Mouse (Mus musculus): Measurements from ENCODE around the gene Hectd2. TPM values are rescaled to one million over a fixed set of nuclear protein-coding genes. Genes with fewer than 3 reads are reported as not detected.

Hectd2 gene
- polyA plus RNA-seq, 1 experiment: 0.28 TPM

- WGBS: 82% methylated on average over 4 of the region's 4 CpGs
- Histone ChIP-seq H3K4me3 (ENCODE audit: extremely low read depth, insufficient read depth, insufficient read length) (no peak overlapping the region), H3K27me3 (ENCODE audit: control insufficient read depth, insufficient read depth, low read length) (no peaks in the 10 kb centered on the region), H3K27ac (ENCODE audit: insufficient read depth, low read length) (no peak overlapping the region), H3K36me3 (ENCODE audit: control insufficient read depth, insufficient read depth, low read length) (no peaks in the 10 kb centered on the region), H3K4me1 (ENCODE audit: control insufficient read depth, insufficient read depth, insufficient read length) (no peaks in the 10 kb centered on the region)
- TF ChIP-seq CTCF (IDR thresholded peaks at IDR 0.05; ENCODE audit: extremely low read depth, insufficient read depth, insufficient read length, insufficient replicate concordance) (no peak), POLR2A (IDR thresholded peaks at IDR 0.05; ENCODE audit: low read depth, low read length) (no peak)
- DNase-seq (ENCODE audit: low read depth in 1 of 2, low spot score in 2 of 2): no peak
These were observed 72.4 kb downstream of the Hectd2 start for GRCm38 (mm10) chr19:36626881-36627280.

GRCm38 (mm10) chr19:36629394-36629910, 75.0 kb downstream of the Hectd2 start:
- Histone ChIP-seq H3K36me3 (ENCODE audit: control insufficient read depth, insufficient read depth, low read length) (no peaks in the 10 kb centered on the region), H3K27ac (ENCODE audit: insufficient read depth, low read length) (no peak overlapping the region), H3K4me3 (ENCODE audit: extremely low read depth, insufficient read depth, insufficient read length) (no peak overlapping the region), H3K4me1 (ENCODE audit: control insufficient read depth, insufficient read depth, insufficient read length) (no peaks in the 10 kb centered on the region), H3K27me3 (ENCODE audit: control insufficient read depth, insufficient read depth, low read length) (no peaks in the 10 kb centered on the region)
- TF ChIP-seq POLR2A (IDR thresholded peaks at IDR 0.05; ENCODE audit: low read depth, low read length): no peak
- no peak for TF ChIP-seq CTCF (IDR thresholded peaks at IDR 0.05; ENCODE audit: extremely low read depth, insufficient read depth, insufficient read length, insufficient replicate concordance)
- no peak for DNase-seq (ENCODE audit: low read depth in 1 of 2, low spot score in 2 of 2)
- WGBS: 90% methylated on average over 9 of the region's 9 CpGs

GRCm38 (mm10) chr19:36630361-36630760, 75.9 kb downstream of the Hectd2 start:
- Histone ChIP-seq H3K36me3 (ENCODE audit: control insufficient read depth, insufficient read depth, low read length) (no peaks in the 10 kb centered on the region), H3K4me3 (ENCODE audit: extremely low read depth, insufficient read depth, insufficient read length) (no peak overlapping the region), H3K27me3 (ENCODE audit: control insufficient read depth, insufficient read depth, low read length) (no peaks in the 10 kb centered on the region), H3K27ac (ENCODE audit: insufficient read depth, low read length) (no peak overlapping the region), H3K4me1 (ENCODE audit: control insufficient read depth, insufficient read depth, insufficient read length) (no peaks in the 10 kb centered on the region)
- TF ChIP-seq CTCF (IDR thresholded peaks at IDR 0.05; ENCODE audit: extremely low read depth, insufficient read depth, insufficient read length, insufficient replicate concordance): no peak
- no peak for TF ChIP-seq POLR2A (IDR thresholded peaks at IDR 0.05; ENCODE audit: low read depth, low read length)
- no peak for DNase-seq (ENCODE audit: low read depth in 1 of 2, low spot score in 2 of 2)
- WGBS: 86% methylated on average over 5 of the region's 5 CpGs

GRCm38 (mm10) chr19:36634771-36635170, 80.3 kb downstream of the Hectd2 start:
- DNase-seq (ENCODE audit: low read depth in 1 of 2, low spot score in 2 of 2): no peak
- 83% methylated on average over 7 of the region's 7 CpGs for WGBS
- Histone ChIP-seq H3K4me3 (ENCODE audit: extremely low read depth, insufficient read depth, insufficient read length) (no peak overlapping the region), H3K27me3 (ENCODE audit: control insufficient read depth, insufficient read depth, low read length) (no peaks in the 10 kb centered on the region), H3K27ac (ENCODE audit: insufficient read depth, low read length) (no peak overlapping the region), H3K36me3 (ENCODE audit: control insufficient read depth, insufficient read depth, low read length) (no peaks in the 10 kb centered on the region), H3K4me1 (ENCODE audit: control insufficient read depth, insufficient read depth, insufficient read length) (no peaks in the 10 kb centered on the region)
- TF ChIP-seq POLR2A (IDR thresholded peaks at IDR 0.05; ENCODE audit: low read depth, low read length): no peak
- TF ChIP-seq CTCF (IDR thresholded peaks at IDR 0.05; ENCODE audit: extremely low read depth, insufficient read depth, insufficient read length, insufficient replicate concordance): no peak

GRCm38 (mm10) chr19:36637223-36637622, 82.8 kb downstream of the Hectd2 start:
- no peak for DNase-seq (ENCODE audit: low read depth in 1 of 2, low spot score in 2 of 2)
- WGBS: 85% methylated on average over 3 of the region's 3 CpGs
- TF ChIP-seq CTCF (IDR thresholded peaks at IDR 0.05; ENCODE audit: extremely low read depth, insufficient read depth, insufficient read length, insufficient replicate concordance) (no peak), POLR2A (IDR thresholded peaks at IDR 0.05; ENCODE audit: low read depth, low read length) (no peak)

GRCm38 (mm10) chr19:36637948-36638587, 83.6 kb downstream of the Hectd2 start:
- no peaks in the 10 kb centered on the region for H3K27me3 ChIP-seq (ENCODE audit: control insufficient read depth, insufficient read depth, low read length)
- no peak overlapping the region for H3K4me3 ChIP-seq (ENCODE audit: extremely low read depth, insufficient read depth, insufficient read length)
- H3K27ac ChIP-seq (ENCODE audit: insufficient read depth, low read length): no peak overlapping the region
- 91% methylated on average over 7 of the region's 7 CpGs for WGBS
- DNase-seq (ENCODE audit: low read depth in 1 of 2, low spot score in 2 of 2): no peak
- TF ChIP-seq CTCF (IDR thresholded peaks at IDR 0.05; ENCODE audit: extremely low read depth, insufficient read depth, insufficient read length, insufficient replicate concordance) (no peak), POLR2A (IDR thresholded peaks at IDR 0.05; ENCODE audit: low read depth, low read length) (no peak)
- no peaks in the 10 kb centered on the region for H3K36me3 ChIP-seq (ENCODE audit: control insufficient read depth, insufficient read depth, low read length)
- H3K4me1 ChIP-seq (ENCODE audit: control insufficient read depth, insufficient read depth, insufficient read length): no peaks in the 10 kb centered on the region

More at GRCm38 (mm10) chr19:36637223-36637622, 82.8 kb downstream of the Hectd2 start:
- H3K4me1 ChIP-seq (ENCODE audit: control insufficient read depth, insufficient read depth, insufficient read length): no peaks in the 10 kb centered on the region
- H3K4me3 ChIP-seq (ENCODE audit: extremely low read depth, insufficient read depth, insufficient read length): no peak overlapping the region
- H3K27me3 ChIP-seq (ENCODE audit: control insufficient read depth, insufficient read depth, low read length): no peaks in the 10 kb centered on the region
- no peaks in the 10 kb centered on the region for H3K36me3 ChIP-seq (ENCODE audit: control insufficient read depth, insufficient read depth, low read length)
- no peak overlapping the region for H3K27ac ChIP-seq (ENCODE audit: insufficient read depth, low read length)

GRCm38 (mm10) chr19:36639072-36639471, 84.6 kb downstream of the Hectd2 start:
- Histone ChIP-seq H3K36me3 (ENCODE audit: control insufficient read depth, insufficient read depth, low read length) (no peaks in the 10 kb centered on the region), H3K4me1 (ENCODE audit: control insufficient read depth, insufficient read depth, insufficient read length) (no peaks in the 10 kb centered on the region), H3K27me3 (ENCODE audit: control insufficient read depth, insufficient read depth, low read length) (no peaks in the 10 kb centered on the region), H3K4me3 (ENCODE audit: extremely low read depth, insufficient read depth, insufficient read length) (no peak overlapping the region), H3K27ac (ENCODE audit: insufficient read depth, low read length) (no peak overlapping the region)
- DNase-seq (ENCODE audit: low read depth in 1 of 2, low spot score in 2 of 2): no peak
- 95% methylated on average over 9 of the region's 9 CpGs for WGBS
- TF ChIP-seq CTCF (IDR thresholded peaks at IDR 0.05; ENCODE audit: extremely low read depth, insufficient read depth, insufficient read length, insufficient replicate concordance): no peak
- TF ChIP-seq POLR2A (IDR thresholded peaks at IDR 0.05; ENCODE audit: low read depth, low read length): no peak

Data from spleen, adult 2 months (tissue).